Mouse (Mus musculus): Measurements from ENCODE around the gene Rapgef3.

- TF ChIP-seq CTCF (IDR thresholded peaks at IDR 0.05; ENCODE audit: control insufficient read depth, insufficient read depth, insufficient read length) (no peak), CEBPB (IDR thresholded peaks at IDR 0.05; ENCODE audit: low read depth) (no peak), MAX (IDR thresholded peaks at IDR 0.05) (no peak), MYOD1 (IDR thresholded peaks at IDR 0.05; ENCODE audit: control insufficient read depth, insufficient read length, low read depth) (no peak), USF1 (IDR thresholded peaks at IDR 0.05; ENCODE audit: low read depth) (no peak), FOSL1 (IDR thresholded peaks at IDR 0.05; ENCODE audit: insufficient read depth, low read length, poor library complexity, severe bottlenecking) (no peak)
Observed at GRCm38 (mm10) chr15:97742600-97742999, 25.2 kb downstream of the Rapgef3 start.

Data from C2C12 (cell line).